Mouse (Mus musculus) liver, embryonic 14.5 days (tissue): ENCODE data around the gene Cd79b.

ENCODE experiments used
- CTCF ChIP-seq: IDR thresholded peaks from 2 replicates; pipeline ENCODE4 v1.5.1; 2016; ENCODE audit warnings: antibody characterized with exemption, low read depth, control low read depth
- EP300 ChIP-seq: IDR thresholded peaks from 2 replicates; pipeline ENCODE4 v1.6.1; 2016; ENCODE audit warnings: antibody characterized with exemption, low read depth

- TF ChIP-seq EP300: no peak
- TF ChIP-seq CTCF: no peak
Measured at GRCm38 (mm10) chr11:106286987-106287386, 27.6 kb downstream of the Cd79b start.
